Mouse (Mus musculus) heart, postnatal 0 days (tissue): ENCODE data around the gene Olfr750.
"Not testable (repeated sequence)": the region's sequence is repeated elsewhere in the genome, so short reads cannot be mapped to it uniquely, and the experiment has no call there.

Experiments
- CTCF ChIP-seq: IDR thresholded peaks from 2 replicates; pipeline ENCODE4 v1.5.1; 2016; ENCODE audit warnings: antibody characterized with exemption, control low read depth, low read depth
- EP300 ChIP-seq: IDR thresholded peaks from 2 replicates; pipeline ENCODE4 v1.6.1; 2016; ENCODE audit warnings: antibody characterized with exemption, low read depth

- peak; percentile 57 for TF ChIP-seq CTCF
- not testable (repeated sequence) for TF ChIP-seq EP300
Observed at GRCm38 (mm10) chr14:51098300-51098699, 24.1 kb upstream of the Olfr750 start.
